In the genomic region with DNA sequence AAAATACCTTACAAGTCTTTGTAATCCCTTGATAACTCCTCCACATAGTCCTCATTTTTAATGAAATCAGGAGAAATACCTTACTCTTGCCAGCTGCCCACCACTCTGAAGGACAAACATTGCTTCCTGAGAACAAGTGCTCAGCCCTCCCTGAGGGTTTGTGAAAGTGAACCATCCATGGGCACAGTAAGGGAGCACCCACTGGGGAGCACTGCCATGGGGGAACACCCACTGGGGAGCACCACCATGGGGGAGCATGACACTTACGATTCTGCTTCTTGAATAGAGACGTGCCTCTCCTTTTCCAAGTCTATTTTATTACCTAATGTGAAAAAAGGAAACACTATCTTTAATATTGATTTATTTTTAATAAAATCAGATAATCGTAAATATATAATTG, we compare ENCODE assay signal across 23 mouse cellular contexts.
"Had no signal": no experiment of that assay in that cellular context is flagged by ENCODE, and none has a peak within 500 bp of the region (broad histone marks: within the 10 kb centered on the region; RNA-seq: fewer than 3 reads in every experiment).

No protein-coding gene starts in this region.

- H3K4me3 ChIP-seq: gastrocnemius, adult 2 months; heart, embryonic 12.5 days; hindbrain, embryonic 10.5 days; hindbrain, embryonic 12.5 days; layer of hippocampus, adult 2 months; left cerebral cortex, adult 2 months; limb, embryonic 13.5 days; limb, embryonic 15.5 days; liver, embryonic 12.5 days had no signal

- H3K4me2 ChIP-seq: heart, embryonic 12.5 days; hindbrain, embryonic 12.5 days; hindbrain, embryonic 14.5 days; limb, embryonic 13.5 days; limb, embryonic 15.5 days; liver, embryonic 12.5 days had no signal

- ATAC-seq: hindbrain, embryonic 16.5 days; inflammation-experienced regulatory T-cells, adult 6 months; intestine, embryonic 16.5 days; liver, embryonic 12.5 days had no signal

- H3K27ac ChIP-seq: gastrocnemius, adult 2 months; hindbrain, embryonic 10.5 days; hindbrain, embryonic 12.5 days; hindbrain, embryonic 14.5 days; layer of hippocampus, adult 2 months; left cerebral cortex, adult 2 months; limb, embryonic 13.5 days; limb, embryonic 15.5 days; liver, embryonic 12.5 days had no signal

- H3K9ac ChIP-seq: heart, embryonic 12.5 days; hindbrain, embryonic 12.5 days; hindbrain, embryonic 14.5 days; limb, embryonic 13.5 days; limb, embryonic 15.5 days; liver, embryonic 12.5 days had no signal

- H3K9me3 ChIP-seq: heart, embryonic 12.5 days; hindbrain, embryonic 10.5 days; hindbrain, embryonic 12.5 days; limb, embryonic 13.5 days; limb, embryonic 15.5 days; liver, embryonic 12.5 days had no signal

- H3K27me3 ChIP-seq: heart, embryonic 12.5 days; hindbrain, embryonic 12.5 days; limb, embryonic 13.5 days; limb, embryonic 15.5 days; liver, embryonic 12.5 days had no signal

- H3K4me1 ChIP-seq: heart, embryonic 12.5 days; hindbrain, embryonic 10.5 days; hindbrain, embryonic 12.5 days; limb, embryonic 13.5 days; limb, embryonic 15.5 days; liver, embryonic 12.5 days had no signal

- DNase-seq: gastrocnemius, adult 2 months; gastrocnemius, postnatal 10 days; gastrocnemius, postnatal 25 days; heart, adult 18-20 months; heart, postnatal 10 days; heart, postnatal 4 days; kidney, adult 18-20 months; kidney, adult 8-10 months; kidney, postnatal 10 days; kidney, postnatal 25 days; kidney, postnatal 4 days had no signal
